Mouse (Mus musculus) 3T3-L1 (cell line): ENCODE measurements around the gene Ankrd55.
A peak's percentile ranks its signal among the peaks of the same experiment; 100 is the strongest.

Source experiments
- DNase-seq: peaks from one replicate; pipeline ENCODE4 v3.0.0-alpha.2; 2015; ENCODE audit warnings: low read depth, low spot score

Ankrd55 gene

DNA sequence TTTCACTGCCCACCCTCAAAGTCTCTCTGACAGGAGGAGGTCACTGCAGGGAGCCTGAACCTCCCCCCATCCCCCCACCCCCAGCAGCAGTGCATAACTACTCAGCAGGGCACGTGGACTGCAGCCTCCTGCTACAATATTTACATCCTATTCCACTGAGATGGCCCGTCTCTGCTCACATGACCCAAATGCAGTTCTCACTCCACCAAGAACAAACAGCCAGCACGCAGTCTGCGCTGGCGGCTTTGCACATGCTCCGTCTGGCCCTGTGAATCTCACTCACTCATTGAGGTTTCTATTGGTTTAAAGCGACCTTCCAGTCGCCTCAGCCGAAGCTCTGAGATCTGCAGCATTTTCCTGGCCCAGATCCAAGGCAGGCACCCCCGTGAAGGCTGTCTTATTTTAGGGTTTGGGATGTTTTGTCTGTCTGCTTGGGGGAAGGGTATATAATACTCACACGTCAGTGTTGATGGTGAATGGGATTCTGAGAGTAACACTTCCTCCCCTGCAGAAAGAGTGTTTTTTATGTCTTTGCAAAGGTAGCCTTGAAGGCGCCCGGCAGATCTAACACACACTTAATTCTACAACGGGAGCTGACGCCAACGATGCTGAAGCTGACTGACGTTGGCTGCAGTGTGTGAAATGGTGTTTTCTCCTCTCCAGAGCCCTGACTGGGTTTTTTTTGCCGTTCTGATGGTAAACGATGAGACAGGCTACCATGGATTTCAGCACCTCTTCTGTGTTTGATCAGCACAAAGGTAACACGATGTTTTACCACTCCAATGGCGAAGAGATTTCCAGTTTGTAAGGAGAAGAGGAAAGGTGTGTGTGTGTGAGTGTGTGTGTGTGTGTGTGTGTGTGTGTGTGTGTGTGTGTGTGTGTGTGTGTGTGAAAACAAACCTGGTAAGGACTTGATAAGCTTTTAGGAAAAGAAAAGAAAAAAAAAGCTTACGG, at the start of gene Ankrd55:
TSS of gene Ankrd55 (plus strand) at position 227 of the 954 bp plus-strand sequence.
- DNase-seq: no peak

DNA sequence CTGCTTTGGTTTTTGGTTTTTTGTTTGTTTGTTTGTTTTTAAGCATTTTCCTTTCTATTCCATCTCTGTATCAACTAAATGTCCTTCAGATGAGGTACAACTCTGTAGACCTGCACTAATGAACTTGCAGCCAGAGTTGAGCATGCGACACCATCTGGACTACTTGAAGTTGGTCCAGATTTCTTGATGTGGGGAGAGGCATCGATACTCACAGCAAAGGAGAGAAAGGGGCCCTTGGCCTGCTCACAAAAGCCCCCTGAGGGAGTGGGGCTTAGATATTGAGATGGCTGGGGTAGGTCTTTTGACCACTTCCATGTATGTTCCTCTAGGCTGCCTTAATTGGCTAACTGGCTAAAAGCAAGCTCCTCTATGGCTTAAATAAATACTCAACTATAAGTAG, 49.0 kb upstream of the Ankrd55 start:
- DNase-seq: no peak

DNA sequence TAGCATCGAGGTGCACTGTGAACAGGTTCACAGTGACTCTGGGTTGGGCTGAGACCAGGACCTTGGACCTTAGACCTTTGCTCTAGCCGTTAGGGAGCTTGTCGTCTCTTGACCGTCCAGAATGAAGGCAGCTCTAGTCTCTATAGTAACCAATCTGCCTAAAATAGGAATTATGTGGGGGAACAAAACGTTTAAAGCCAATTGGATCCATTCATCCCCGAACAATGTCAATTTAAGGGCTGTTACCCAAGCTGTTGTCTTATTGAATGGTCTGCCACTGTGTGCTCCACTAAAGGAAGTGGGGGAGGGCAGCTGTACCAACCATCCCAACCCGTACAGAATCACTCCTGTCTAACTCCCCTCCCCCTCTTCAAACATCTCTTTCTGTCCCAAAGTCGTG, 46.8 kb upstream of the Ankrd55 start:
- no peak for DNase-seq

DNA sequence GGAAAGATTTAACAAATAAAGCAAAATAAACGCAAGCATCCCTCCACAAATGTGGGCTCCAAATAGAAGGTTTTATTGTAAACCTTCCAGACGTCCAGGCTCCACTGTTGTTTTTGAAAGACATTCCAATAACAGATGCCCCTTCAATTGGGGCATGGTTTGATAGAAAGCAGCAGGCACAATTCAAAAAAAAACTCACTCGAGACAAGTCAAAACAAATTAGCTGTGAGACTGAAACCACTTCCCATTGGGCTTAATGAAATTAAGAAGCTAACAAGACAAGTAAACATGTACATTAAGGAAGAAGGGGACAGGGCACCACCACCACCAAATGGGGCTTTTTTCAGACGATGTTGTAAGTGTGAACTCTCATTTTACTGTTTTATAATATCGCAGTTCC, 43.1 kb upstream of the Ankrd55 start:
- DNase-seq: no peak

DNA sequence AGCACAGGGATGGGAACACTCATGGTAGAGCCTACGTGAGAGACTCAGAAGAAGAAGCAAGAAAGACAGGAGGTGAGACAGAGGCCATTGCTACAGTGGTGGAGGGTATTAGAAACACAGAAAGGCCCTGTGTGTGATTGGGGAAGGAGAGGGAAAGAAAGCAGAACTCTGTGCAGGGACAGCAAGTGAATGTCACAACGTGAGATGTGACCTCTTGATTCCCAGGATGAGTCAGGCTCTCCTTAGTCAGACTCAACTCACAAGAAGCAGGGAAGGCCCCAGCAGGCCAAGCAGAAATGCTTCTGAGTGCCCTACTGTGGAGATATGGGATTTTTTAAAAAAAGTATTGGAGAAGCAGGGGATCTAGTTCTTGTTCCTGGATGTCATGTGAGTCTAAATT, 36.8 kb upstream of the Ankrd55 start:
- peak; percentile 34 for DNase-seq

DNA sequence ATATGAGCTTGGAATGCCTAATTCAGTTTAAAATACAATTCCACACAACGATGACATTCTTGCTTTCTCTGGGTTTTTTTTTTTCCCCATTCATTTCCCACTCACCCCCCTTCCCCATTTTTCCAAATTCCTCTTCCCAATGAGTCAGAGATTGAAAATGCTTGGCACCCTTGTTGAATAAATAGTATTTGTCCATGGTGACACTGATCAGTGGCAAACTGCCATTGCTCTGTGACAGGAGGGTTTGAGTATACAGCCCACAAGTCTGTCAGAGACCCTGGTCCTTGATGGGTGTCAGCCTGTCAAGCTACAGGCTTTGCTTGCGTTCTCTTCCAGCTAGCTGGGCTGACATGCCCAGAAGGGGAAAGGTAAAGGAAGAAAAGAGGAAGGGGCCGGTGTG, 36.2 kb upstream of the Ankrd55 start:
- peak; percentile 33 for DNase-seq

DNA sequence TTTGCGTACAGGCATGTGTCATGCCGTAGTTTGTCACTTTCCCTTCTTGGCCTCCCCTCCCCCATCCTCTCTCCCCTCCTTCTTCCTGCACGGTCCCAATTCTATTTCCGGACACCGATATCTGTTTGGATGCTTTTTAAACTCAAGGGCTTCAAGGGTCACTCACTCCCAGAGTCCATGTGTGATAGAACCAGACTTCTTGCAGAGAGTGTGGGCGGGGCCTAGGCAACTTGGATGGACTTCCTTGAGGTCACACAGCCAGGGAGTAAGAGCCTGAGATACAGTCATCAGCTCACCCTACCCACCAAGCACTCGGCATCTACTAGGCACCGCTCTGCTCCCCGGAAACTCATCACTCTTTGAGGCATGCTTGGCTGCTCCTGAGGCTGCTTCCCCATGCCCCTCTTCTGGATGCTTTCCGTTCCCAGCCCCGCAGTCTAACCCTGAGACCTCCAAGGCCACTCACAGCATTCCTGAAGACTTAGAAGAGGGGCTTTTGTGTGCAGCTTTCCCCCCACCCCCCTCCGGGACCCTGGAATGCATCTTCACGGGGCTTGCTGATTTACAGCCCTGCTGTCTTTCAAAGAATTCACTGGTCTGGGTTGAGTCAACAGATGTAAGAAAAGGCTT, 35.1 kb upstream of the Ankrd55 start:
- no peak for DNase-seq

DNA sequence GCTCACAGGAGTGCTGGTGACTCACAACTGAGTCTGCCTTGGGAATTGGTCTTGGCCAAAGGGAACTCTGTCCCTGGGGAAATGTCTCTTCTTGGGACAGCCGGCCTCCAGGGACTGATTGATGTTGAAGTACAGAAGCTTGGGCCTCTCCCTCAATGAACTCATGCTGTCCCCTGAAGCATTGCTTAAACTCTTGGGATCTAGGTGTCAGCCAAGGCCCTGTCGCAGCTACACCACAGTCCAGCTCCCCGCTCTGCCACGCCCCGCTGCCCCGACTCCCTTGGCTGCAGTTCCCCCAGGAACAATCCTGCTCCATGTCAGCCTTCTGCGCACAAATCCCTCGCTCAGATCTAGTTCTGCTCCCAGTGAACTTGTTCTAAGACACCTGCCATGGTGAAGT, 34.1 kb upstream of the Ankrd55 start:
- DNase-seq: no peak

DNA sequence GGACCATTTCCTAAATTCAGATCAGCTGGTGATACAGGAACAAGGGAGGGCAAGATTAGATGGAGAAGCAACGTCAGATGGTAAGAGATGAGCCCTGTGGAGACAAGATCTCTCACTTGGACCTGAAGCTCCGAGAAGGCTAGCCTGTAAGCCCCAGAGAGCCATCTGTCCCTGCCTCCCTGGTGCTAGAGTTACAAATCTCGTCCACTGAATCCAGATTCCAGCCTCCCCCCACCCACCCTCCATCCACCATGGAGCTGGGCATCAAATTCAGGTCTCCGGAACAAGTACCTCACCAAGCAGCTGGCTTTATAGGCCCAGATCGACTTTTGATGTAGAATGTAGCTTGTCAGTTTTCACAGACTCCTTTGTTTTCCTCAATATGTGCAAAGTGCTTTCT, 32.4 kb upstream of the Ankrd55 start:
- no peak for DNase-seq

DNA sequence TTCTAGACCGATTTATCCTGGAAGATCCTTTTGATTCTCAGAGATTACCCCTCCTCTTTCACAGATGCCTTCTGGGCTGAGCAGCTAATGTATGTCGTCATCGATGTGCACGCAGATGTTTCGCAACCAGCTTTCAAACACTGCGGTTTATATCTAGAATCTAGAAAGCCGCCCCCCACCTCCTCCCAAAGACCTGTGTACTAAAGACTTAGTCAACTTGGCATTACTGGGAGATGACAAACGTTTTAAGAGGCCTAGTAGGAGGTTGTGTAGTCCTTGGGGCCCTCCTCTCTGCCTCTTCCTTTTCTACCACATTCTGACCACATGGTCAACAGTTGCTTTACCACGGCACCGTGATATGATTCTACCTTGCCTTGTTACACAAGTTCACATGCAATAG, 29.8 kb upstream of the Ankrd55 start:
- no peak for DNase-seq

DNA sequence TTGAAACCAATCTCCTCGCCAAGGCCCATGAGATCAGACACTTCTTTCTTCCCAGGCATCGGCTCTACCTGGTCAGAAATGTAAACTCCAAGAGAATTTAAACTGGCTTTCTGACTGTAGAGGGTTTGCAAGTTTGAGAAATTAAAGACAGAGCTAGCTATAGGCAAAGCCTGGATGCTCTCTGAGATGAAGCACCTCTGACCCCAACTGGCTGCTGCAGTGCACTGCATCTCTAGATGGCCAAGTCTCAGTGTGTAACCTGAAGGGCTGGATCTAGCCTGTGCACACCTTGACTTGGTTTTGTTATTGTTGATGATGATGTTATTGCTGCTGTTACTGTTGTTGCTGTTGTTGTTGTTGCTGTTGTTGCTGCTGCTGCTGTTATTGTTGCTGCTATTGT, 28.9 kb upstream of the Ankrd55 start:
- DNase-seq: peak; percentile 70

DNA sequence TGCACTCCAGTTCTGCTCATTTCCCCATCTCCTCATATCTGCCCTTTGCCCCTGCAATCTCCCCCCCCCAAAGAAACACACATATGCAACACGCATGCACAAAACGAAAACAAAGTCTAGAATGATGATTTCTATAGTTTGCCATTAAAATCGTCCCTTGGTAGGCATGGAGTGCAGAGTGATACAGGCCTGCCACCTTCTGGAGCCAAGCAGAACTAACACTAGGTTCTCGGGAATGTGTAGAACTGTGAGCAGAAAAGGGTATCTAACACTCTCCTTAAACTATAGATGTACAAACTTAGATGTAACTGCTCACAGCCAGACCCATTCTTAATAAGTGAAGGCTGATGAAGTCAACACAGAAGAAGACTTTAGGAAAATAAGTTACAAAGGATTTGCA, 23.6 kb upstream of the Ankrd55 start:
- peak; percentile 61 for DNase-seq

DNA sequence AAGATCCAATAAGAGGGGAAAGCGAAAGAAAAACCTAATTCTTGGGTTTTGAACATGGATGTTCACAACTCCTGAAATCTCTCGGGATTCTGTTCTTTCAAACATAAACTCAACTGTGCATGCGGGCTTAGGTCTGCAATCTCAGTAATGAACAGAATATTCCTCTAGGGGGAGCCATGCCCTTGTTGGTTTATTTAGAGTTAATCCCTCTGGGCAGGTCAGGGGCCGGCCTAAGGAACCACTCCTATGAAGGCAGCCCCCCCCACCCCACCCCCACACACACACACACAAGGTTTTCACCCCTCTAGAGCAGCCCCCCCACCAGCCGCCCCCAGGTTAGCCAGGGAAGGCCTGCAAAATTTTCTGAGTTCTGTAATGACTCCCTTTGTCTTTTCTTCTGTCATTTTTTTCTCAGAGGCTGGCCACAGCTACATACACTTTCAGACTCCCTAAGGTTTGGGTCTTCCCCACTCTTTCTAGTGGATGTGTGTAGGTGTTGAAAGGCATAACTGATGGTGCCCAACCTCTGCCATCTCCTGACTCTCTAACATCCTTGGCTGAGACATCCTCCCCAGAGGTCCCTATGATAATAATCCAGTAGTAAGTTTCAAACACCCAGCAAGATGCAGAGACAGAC, 16.2 kb upstream of the Ankrd55 start:
- peak; percentile 79 for DNase-seq

DNA sequence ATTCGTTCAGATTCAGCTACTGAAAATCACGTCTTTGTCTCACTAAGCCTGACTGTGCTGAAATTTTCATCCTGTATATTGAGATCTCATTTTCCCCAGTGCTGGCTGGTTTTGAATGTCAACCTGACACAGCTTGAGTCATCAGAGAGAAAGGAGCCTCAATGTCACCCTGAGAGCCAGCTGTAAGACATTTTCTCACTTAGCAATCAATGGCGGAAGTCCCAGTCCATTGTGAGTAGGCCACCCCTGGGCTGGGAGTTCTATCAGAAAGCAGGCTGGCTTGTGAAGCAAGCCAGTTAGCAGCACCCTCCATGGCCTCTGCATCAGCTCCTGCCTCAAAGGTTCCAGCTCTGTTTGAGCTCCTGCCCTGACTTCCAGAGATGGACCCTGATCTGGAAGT, 13.6 kb upstream of the Ankrd55 start:
- DNase-seq: no peak

DNA sequence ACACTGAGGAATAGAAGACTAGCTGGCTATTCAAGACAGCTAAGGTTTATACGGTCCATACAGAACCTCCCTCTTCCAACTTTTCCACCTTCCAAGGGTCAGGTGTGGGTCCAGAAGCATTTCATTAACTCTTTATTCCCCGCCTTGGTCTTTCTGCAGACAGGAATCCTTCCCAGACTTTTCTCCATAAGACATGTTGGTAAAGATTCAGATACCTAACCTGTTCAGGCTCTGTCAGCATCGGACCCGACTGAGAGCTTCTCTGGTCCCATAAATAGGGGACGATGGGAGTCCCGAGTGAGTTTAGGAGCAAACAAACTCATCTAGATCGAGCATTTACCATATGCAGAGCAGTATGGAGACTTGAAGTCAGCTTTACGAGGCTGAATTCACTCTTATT, 12.3 kb upstream of the Ankrd55 start:
- no peak for DNase-seq

DNA sequence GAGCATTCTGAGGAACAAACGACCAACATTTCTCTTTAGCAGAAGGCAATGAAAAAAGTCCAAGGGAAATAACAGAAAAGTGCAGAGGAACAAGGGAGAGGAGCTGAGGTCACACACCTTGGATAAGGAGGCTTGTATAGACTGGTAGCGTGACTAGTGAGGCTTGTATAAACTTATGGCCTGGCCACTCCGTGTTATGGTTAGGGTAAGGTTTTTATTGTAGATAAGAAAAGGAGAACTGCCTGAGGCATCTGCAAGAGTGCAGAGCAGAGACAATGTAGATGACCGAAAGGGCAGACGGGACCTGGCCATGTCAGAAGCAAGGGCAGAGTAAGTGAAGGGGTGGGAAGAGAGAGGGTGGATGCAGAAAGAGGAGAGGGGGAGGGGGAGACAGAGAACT, 10.7 kb upstream of the Ankrd55 start:
- no peak for DNase-seq

DNA sequence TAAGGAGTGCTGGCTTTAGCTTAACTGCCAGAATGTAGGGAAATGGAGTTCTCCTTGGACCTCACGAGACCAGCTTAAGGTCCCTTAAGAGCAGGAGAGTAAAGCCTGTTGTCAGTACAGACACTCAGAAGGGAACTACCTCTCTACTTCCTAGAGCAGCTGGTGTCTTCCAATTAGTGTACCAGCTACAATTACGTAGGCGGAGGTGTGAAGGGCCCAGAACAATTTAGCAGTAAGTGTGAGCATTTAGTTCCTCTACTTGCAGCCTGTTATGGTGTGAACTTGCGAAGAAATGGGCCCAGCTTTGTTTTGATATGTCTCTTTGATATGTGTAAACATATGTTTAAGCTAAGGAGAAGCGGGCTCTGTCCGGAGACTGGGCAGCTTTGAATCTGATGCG, 10.0 kb upstream of the Ankrd55 start:
- DNase-seq: no peak

DNA sequence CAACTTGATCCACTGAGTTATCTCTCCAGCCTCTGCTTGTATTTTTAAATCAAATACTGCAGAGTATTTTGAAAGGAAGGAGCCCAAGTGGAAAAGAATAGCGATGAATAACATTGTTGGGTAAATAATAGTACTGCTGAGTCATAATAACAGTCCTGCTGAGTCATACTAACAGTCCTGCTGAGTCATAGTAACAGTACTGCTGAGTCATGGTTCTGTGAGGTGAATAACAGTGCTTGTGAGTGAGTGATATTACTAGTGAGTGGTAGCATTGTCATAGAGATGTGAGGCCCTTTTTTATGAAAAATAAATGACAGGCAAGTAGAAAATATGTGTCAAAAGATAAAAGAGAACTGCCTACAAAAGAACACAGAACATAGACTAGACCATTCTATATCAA, 1.1 kb upstream of the Ankrd55 start:
- DNase-seq: peak; percentile 69

DNA sequence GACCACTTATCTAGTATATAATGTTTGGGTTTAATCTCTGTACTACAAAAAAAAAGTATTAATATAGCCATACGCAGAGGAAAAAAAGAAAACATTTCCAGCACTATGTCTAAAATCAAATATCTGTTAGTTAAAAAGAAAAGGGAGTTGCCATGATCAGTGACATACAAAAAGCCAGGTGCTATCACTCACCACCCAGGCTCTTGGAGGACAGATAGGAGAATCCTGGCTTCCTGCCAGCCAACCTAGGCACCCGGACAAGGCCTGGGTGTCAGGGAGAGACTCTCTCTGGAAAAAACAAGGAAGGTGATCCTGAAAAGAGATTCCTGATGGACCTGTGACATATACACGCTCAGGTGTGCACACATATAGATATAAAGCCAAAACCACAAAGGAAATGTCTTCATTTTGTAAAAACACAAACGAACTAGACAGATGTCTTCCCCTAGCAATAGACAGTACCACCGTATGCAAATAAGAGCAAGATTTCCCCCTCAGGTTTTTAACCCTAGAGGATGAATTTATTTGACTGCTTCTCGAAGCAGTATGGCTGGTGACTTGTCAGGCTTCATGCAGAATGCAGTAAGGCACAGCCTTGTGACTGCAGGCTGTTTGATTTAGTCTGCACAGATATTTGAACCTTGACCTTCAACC, 553 bp upstream of the Ankrd55 start:
- DNase-seq: no peak

DNA sequence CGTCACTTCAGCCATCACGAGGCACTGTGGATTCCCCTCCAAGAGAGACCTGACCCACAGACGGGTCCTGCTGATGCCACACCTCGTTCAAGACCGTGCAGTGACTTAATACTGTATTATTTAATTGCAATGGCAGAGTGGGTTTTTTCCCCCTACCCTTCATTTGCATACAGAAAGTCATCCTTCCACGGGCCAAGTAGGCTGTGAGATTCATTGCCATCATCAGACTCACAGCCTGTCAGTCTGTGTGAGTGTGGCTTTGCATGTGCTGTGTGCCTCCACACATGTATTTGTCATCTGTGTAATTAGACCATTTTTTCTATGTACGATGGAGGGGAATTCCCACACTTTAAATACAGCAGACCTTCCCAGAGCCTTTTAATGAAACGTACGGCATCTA, 1.1 kb downstream of the Ankrd55 start:
- DNase-seq: no peak

DNA sequence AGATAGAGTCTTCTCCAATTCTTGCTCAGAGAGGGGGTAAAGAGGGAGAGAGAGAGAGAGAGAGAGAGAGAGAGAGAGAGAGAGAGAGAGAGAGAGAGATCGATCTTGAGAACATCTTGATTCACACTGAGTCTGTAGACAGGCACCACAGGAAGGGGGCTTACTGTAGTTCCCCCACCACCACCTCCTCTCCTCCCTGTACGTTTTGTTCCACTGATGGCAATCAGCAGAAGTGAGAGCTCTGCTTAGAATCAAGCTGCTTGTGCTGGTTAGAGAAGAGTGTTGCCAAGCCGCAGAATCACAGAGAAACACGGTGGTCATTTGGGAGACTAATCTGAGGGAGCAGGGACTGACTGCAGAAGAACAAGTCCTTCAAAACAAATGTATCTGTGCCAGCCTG, 1.7 kb downstream of the Ankrd55 start:
- DNase-seq: no peak

DNA sequence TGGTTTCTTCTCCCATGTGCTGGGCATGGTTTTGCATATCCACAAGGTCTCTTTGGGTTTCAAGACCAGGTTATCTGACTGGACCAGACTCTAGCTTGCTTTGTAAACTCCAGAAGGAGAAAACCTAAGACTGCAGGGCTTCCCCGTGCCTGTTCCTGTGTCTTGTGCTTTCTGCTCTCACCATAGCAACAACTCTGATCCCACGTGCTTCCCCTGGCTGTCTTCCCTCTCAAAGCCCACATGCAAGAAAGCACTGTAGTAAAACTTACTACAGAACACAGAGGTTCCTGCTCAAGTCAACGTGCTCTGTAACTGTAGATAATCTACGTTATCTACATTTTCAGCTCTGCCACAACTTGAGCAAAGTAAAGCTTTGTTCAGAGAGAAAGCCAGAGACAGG, 4.2 kb downstream of the Ankrd55 start:
- DNase-seq: no peak
